Mouse (Mus musculus) megakaryocyte progenitor cell, adult 5-6 weeks (primary cell): ENCODE results near the gene Ntsr2. TPM values are rescaled to one million over a fixed set of nuclear protein-coding genes. Genes with fewer than 3 reads are reported as not detected.
A peak's percentile ranks its signal among the peaks of the same experiment; 100 is the strongest.

Experiments used
- ATAC-seq: replicated peaks from 2 replicates; pipeline ENCODE4 v1.8.0; 2016; ENCODE audit warnings: mild to moderate bottlenecking, moderate TSS enrichment, inconsistent platforms; ENCODE audit not compliant: poor library complexity
- total RNA-seq, 2 experiments: library from RNA; stranded (forward) in 1 of 2; stranded (reverse) in 1 of 2; fragments of 157-497, 149-512 nt in 1 of 2; fragments of 200-1000 nt in 1 of 2; gene quantifications; 2 replicates each; pipeline versions ENCODE4 v1.2.3 to v1.2.4; 2015 to 2017

Ntsr2 gene
- total RNA-seq (2015): not detected in 2 replicates
- total RNA-seq (2017): not detected in 2 replicates

GRCm38 (mm10) chr12:16653332-16654093, at the start of gene Ntsr2:
TSS of gene Ntsr2 (plus strand) at chr12:16653382.
- peak; percentile 99 for ATAC-seq

- no peak for ATAC-seq
These were observed 47.6 kb upstream of the Ntsr2 start for GRCm38 (mm10) chr12:16605624-16606023.

DNA sequence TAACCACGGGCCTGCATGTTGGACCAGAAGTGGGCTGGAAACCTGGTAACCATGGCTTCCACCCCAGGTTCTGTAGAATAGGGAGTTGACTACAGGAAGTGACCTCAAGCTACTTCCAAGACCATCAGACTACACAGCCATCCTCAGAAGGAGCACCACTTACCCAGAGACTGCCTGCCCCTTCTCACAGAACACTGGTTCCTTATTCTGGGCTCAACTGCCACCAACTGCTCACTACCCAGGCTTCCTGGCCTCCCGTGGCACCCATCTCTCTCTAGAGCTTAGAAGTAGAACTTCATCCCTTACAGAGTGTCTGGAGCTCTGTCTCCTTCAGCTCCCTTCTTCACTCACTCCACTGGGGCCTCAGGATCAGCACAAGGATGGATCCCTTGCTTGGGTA, 42.2 kb upstream of the Ntsr2 start, which contains the start of gene Lpin1:
Lpin1 (minus strand) TSS at position 31 of the 400 bp plus-strand sequence.
- peak; percentile 50; the same call in 1 of the 2 replicates for ATAC-seq

DNA sequence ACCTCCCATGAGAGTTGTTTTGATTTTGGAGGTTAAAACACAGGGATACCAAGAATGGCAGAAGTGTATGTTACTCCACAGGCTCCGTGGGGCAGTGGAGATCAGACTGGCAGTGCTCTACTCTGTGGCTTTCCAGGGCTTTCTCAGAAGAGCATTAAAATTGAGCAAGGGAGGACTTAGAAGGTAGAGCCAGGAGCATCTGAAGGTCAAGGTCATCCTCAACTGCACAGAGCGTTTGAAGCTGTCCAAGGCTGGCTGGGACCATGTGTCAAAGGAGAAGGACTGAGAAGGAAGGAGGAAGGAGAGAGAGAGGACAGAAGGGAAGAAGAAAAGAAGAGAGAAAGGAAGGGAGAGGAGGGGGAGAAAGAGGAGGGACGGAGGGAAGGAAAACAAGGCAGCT, 38.6 kb upstream of the Ntsr2 start:
- no peak for ATAC-seq

DNA sequence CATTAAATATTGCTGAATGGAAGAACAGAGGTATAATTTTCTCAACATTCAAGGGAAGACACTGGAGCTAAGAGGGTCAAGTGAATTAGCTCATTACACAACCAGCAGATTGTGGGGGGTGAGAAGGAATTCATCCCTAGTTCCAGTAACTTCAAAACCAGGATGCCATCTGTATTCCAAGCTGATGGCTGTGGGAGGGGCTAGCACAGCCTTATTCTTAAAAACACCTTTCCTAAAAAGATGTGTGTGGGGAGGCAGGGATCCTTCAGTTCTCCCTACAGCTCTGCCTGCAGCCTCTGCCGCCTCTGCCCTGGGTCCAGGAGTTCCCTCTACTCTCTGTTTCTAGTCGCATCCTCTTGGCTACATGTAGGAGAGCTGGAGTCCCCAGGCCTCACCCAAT, 37.4 kb upstream of the Ntsr2 start:
- ATAC-seq: no peak

- ATAC-seq: no peak
These were observed 34.5 kb upstream of the Ntsr2 start for GRCm38 (mm10) chr12:16618512-16619274.

DNA sequence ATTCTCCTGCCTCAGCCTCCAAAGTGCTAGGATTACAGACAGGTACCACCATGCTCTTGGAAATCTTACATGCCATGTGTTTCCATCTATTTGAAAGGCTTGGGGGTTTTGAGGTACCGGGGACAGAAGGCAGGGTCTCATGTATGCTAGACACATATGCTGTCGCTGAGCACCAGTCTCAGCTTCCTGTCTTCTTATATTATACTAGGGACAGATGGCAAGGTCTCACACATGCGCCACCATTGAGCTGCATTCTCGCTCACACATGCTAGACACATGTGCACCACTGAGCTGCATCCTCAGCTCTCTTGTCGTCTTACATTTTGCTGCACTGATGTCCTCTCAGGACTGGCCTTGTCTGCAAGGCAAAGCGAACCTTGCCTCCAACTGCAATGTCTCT, 33.7 kb upstream of the Ntsr2 start:
- ATAC-seq: no peak

GRCm38 (mm10) chr12:16620230-16620629, 33.0 kb upstream of the Ntsr2 start:
- ATAC-seq: no peak; the same call in 1 of the 2 replicates

- no peak for ATAC-seq
These were observed 22.9 kb upstream of the Ntsr2 start for GRCm38 (mm10) chr12:16630152-16630865.

GRCm38 (mm10) chr12:16630866-16631185, 22.4 kb upstream of the Ntsr2 start:
- ATAC-seq: no peak

- peak; percentile 70 for ATAC-seq
These were observed 21.8 kb upstream of the Ntsr2 start for GRCm38 (mm10) chr12:16631423-16631822.

GRCm38 (mm10) chr12:16633235-16633634, 19.9 kb upstream of the Ntsr2 start:
- ATAC-seq: no peak

DNA sequence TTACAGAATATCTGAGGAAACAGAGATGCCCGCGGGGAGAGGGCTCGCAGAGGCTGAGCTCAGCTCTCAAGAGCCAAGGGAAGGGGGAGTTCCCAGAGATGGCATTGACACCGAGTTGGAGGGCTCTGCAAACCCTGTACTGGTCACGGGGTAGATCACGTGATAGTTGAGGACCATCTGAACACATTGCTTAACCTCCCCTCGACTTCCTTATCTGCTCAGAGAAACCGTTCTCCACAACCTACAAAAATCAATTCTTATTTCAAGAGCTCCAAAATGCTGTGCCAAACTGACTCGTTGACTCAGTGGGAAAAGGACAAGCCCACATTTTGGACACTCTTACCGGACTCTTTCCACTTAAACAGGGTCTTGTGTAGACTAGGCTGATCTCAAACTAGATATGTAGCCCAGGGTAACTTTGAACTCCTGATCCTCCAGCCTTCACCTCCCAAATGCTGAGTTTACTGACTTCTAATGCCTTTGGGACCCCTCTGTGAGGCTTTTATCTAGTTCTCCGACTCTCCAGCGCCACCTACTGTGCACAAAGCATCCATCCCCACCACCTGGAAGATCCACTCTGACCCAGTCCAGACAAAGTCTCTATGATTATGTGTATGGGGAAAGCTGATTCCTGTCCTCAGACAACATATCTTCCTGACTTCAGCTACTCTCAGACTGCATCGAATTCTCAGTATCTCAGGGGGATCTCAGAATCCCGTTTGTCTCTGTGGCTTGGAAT, 18.9 kb upstream of the Ntsr2 start:
- ATAC-seq: peak; percentile 67

DNA sequence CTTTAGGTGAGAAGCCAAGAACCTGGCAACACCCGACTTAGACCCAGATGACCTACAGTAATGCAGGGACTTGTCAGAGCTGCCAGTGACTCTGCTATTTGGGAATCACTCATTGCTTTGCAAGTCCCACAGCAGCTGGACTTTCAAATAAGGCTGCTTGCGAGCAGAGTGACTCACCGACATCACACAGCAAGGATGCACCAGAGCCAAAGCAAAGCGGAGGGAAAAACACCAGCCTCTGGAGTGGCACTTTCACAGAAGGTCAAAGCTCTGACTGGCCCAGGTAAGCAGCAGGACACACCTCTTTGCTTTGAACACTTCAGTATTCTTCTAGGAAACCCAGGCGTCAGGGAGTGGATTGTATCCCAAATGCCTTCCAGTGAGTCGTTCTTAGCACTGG, 17.4 kb upstream of the Ntsr2 start:
- ATAC-seq: no peak

DNA sequence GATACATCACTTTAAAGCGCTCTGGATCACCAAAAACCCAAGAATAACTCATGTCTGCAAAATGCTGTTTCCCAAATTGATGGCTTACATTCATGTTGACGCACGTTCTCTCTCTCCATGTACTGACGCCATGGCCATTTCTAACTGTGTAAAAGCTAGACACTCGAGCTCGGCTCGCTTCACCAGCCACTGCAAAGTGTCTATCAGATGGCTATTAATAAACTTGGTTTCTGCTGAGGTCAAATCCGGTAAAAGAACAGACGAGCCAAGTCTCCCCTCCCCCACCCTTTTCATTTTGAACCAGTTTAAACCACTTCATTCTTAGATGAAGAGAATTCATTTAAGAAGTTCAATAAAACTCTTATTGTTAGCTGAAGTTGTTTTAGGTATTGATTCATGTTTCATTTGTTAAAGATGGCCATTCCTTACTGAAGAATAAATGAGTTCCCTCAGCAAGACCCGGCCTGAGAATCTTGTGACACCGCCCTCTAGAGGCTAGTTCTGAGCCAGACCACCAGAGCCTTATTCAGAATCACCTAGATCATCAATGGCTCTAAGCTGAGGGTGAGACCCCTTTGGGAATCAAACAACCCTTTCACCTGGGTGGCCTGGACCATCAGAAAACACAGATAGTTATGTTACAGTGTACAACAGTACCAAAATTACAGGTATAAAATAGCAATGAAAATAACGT, 14.0 kb upstream of the Ntsr2 start:
- peak; percentile 60; the same call in 1 of the 2 replicates for ATAC-seq

- ATAC-seq: no peak
These were observed 13.1 kb upstream of the Ntsr2 start for GRCm38 (mm10) chr12:16640075-16640474.

GRCm38 (mm10) chr12:16642000-16642399, 11.2 kb upstream of the Ntsr2 start:
- ATAC-seq: peak; percentile 66

GRCm38 (mm10) chr12:16643508-16644345, 9.5 kb upstream of the Ntsr2 start:
- no peak for ATAC-seq

DNA sequence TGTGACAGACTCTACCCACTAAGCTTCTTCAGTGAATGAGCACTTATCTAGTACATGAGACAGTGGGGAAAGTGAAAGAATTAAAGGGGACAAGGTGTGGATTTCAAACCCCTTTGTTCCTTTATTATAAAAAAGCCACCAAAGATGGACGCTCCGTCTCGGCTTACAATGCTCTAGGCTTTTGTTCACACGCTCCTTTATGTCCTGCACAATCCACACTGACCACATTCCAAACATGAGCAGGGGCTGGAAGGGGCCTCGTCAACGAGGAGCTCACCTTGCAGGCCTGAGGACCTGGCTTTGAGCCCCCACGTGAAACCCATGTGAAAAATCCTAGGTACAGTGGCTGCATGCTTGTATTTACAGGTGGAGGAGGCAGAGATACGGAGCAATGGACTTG, 8.5 kb upstream of the Ntsr2 start:
- no peak for ATAC-seq
